Mouse (Mus musculus): Measurements from ENCODE around the gene Gm14412. TPM values are rescaled to one million over a fixed set of nuclear protein-coding genes. Genes with fewer than 3 reads are reported as not detected.
"Not testable (repeated sequence)": the region's sequence is repeated elsewhere in the genome, so short reads cannot be mapped to it uniquely, and the experiment has no call there.

Gene Gm14412
- polyA plus RNA-seq (2014; fragmentation: Nextera tagmentation; extraction: Ambion mirVana), result 0.28 TPM in 1 of 2 replicates, not detected in the other

GRCm38 (mm10) chr2:177324257-177324733 lies at the start of gene Gm14412:
Gm14412 (minus strand) TSS chr2:177324307.
- H3K4me1 ChIP-seq (replicated peaks; ENCODE audit: control insufficient read depth, insufficient read depth, low read length); ATAC-seq (replicated peaks; ENCODE audit: low FRiP score); H3K4me3 ChIP-seq (ENCODE audit: low read depth, low read length); H3K9ac ChIP-seq (ENCODE audit: low read length); H3K4me2 ChIP-seq (ENCODE audit: low read depth, low read length, severe bottlenecking); H3K27ac ChIP-seq (ENCODE audit: low read depth, low read length); H3K36me3 ChIP-seq (ENCODE audit: control insufficient read depth, insufficient read depth, low read length); H3K9me3 ChIP-seq (ENCODE audit: control insufficient read depth, low read length); H3K27me3 ChIP-seq (ENCODE audit: control insufficient read depth, insufficient read depth, low read length); DNase-seq (ENCODE audit: low spot score): not testable (repeated sequence)
- 85% methylated on average over 2 of the region's 2 CpGs for WGBS

DNA sequence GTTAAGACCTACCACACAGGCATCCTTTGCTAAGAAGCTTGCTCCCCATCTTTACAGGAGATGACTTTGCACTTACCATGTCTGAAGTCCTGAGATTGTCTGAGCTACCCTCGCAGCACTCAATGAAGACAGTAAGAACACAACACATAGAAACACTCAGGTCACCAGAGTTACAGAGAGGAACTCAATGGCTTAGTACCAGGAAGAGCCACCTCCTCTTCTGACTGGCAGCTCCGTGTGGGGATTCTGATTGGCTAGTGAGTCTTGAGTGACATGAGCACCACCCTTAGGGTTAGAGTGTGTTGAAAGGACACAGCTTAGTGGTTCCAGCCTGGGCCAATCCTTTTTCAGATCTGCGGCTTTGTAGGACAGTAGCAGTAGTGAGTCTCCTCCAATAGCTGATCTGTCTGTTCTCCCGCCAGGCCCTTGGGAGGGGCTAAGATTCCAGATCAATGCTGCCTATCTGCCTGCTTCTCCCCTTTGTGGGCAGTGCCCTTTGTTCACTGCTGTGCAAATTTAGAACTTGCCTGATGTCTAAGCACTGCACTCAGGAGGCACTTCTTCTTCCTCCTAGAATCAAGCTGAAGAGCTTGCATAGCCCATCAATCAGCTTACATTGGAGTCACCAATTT lies 5.7 kb upstream of the Gm14412 start:
- 90% methylated on average over 4 of the region's 4 CpGs for WGBS
- not testable (repeated sequence) for H3K4me2 ChIP-seq (ENCODE audit: low read depth, low read length, severe bottlenecking); H3K9ac ChIP-seq (ENCODE audit: low read length); DNase-seq (ENCODE audit: low spot score); ATAC-seq (replicated peaks; ENCODE audit: low FRiP score); H3K27me3 ChIP-seq (ENCODE audit: control insufficient read depth, insufficient read depth, low read length); H3K4me1 ChIP-seq (replicated peaks; ENCODE audit: control insufficient read depth, insufficient read depth, low read length); H3K4me3 ChIP-seq (ENCODE audit: low read depth, low read length); H3K27ac ChIP-seq (ENCODE audit: low read depth, low read length); H3K9me3 ChIP-seq (ENCODE audit: control insufficient read depth, low read length); H3K36me3 ChIP-seq (ENCODE audit: control insufficient read depth, insufficient read depth, low read length)

DNA sequence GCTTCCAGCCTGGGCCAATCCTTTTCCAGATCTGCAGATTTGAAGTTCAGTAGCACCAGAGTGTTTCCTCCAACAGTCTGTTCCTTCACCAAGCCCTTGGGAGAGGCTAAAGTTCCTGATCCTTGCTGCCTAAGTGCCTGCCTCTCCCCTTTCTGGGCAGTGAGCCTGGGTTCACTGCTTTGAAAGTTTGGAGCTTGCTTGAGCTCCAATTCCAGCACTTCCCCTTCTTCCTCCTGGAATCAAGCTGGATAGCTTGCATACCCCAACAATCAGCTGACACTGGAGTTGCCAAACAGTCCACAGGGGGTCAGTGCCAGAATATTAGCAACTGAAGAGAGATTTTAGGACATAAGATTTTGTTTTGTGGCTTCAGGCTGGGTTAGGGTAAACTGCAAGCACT lies 2.7 kb downstream of the Gm14412 start:
- H3K36me3 ChIP-seq (ENCODE audit: control insufficient read depth, insufficient read depth, low read length); H3K4me3 ChIP-seq (ENCODE audit: low read depth, low read length); H3K9ac ChIP-seq (ENCODE audit: low read length); H3K27me3 ChIP-seq (ENCODE audit: control insufficient read depth, insufficient read depth, low read length); H3K4me1 ChIP-seq (replicated peaks; ENCODE audit: control insufficient read depth, insufficient read depth, low read length); H3K4me2 ChIP-seq (ENCODE audit: low read depth, low read length, severe bottlenecking); H3K9me3 ChIP-seq (ENCODE audit: control insufficient read depth, low read length); DNase-seq (ENCODE audit: low spot score); ATAC-seq (replicated peaks; ENCODE audit: low FRiP score); H3K27ac ChIP-seq (ENCODE audit: low read depth, low read length): not testable (repeated sequence)

- H3K4me1 ChIP-seq (replicated peaks; ENCODE audit: control insufficient read depth, insufficient read depth, low read length); ATAC-seq (replicated peaks; ENCODE audit: low FRiP score); H3K9ac ChIP-seq (ENCODE audit: low read length); H3K4me2 ChIP-seq (ENCODE audit: low read depth, low read length, severe bottlenecking); H3K27ac ChIP-seq (ENCODE audit: low read depth, low read length); H3K9me3 ChIP-seq (ENCODE audit: control insufficient read depth, low read length); H3K27me3 ChIP-seq (ENCODE audit: control insufficient read depth, insufficient read depth, low read length); H3K4me3 ChIP-seq (ENCODE audit: low read depth, low read length); H3K36me3 ChIP-seq (ENCODE audit: control insufficient read depth, insufficient read depth, low read length): not testable (repeated sequence)
- WGBS, result 65% methylated on average over 2 of the region's 2 CpGs
- peak; percentile 46 for DNase-seq (ENCODE audit: low spot score)
Measured at GRCm38 (mm10) chr2:177320786-177321320, 3.3 kb downstream of the Gm14412 start.

GRCm38 (mm10) chr2:177318996-177319395 lies 5.1 kb downstream of the Gm14412 start:
- H3K9ac ChIP-seq (ENCODE audit: low read length), result no peak overlapping the region
- no peaks in the 10 kb centered on the region for H3K36me3 ChIP-seq (ENCODE audit: control insufficient read depth, insufficient read depth, low read length)
- H3K4me3 ChIP-seq (ENCODE audit: low read depth, low read length), result no peak overlapping the region
- 79% methylated on average over 1 of the region's 1 CpGs for WGBS
- DNase-seq (ENCODE audit: low spot score) (no peak), ATAC-seq (replicated peaks; ENCODE audit: low FRiP score) (no peak)
- no peak overlapping the region for H3K4me2 ChIP-seq (ENCODE audit: low read depth, low read length, severe bottlenecking)
- no peak overlapping the region for H3K27ac ChIP-seq (ENCODE audit: low read depth, low read length)
- no peaks in the 10 kb centered on the region for H3K4me1 ChIP-seq (replicated peaks; ENCODE audit: control insufficient read depth, insufficient read depth, low read length)
- H3K27me3 ChIP-seq (ENCODE audit: control insufficient read depth, insufficient read depth, low read length), result no peaks in the 10 kb centered on the region
- no peaks in the 10 kb centered on the region for H3K9me3 ChIP-seq (ENCODE audit: control insufficient read depth, low read length)

DNA sequence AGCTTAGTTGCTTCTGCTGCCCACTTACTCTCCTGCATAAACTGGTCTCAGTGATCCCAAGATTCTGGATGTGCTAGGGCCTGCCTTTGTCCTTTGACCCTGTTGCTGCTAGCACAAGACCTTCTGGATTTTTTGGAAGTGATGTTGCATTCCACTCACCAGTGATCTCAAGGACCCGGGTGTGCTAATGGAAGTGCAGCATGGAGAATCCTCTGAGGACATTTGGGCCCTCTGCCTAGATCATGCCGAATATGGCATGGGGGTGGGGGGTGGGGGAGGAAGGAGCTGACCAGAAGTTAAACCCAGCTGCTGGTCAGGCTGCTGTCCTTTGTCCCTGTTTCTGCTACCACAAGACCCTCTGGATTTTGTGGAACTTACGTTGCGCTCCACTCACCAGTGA lies 14.5 kb downstream of the Gm14412 start:
- WGBS, result 86% methylated on average over 4 of the region's 4 CpGs
- not testable (repeated sequence) for H3K9ac ChIP-seq (ENCODE audit: low read length); H3K4me1 ChIP-seq (replicated peaks; ENCODE audit: control insufficient read depth, insufficient read depth, low read length); H3K27me3 ChIP-seq (ENCODE audit: control insufficient read depth, insufficient read depth, low read length); ATAC-seq (replicated peaks; ENCODE audit: low FRiP score); DNase-seq (ENCODE audit: low spot score); H3K9me3 ChIP-seq (ENCODE audit: control insufficient read depth, low read length); H3K4me2 ChIP-seq (ENCODE audit: low read depth, low read length, severe bottlenecking); H3K36me3 ChIP-seq (ENCODE audit: control insufficient read depth, insufficient read depth, low read length); H3K4me3 ChIP-seq (ENCODE audit: low read depth, low read length); H3K27ac ChIP-seq (ENCODE audit: low read depth, low read length)

- not testable (repeated sequence) for H3K27me3 ChIP-seq (ENCODE audit: control insufficient read depth, insufficient read depth, low read length); DNase-seq (ENCODE audit: low spot score); H3K9ac ChIP-seq (ENCODE audit: low read length); H3K9me3 ChIP-seq (ENCODE audit: control insufficient read depth, low read length); H3K4me1 ChIP-seq (replicated peaks; ENCODE audit: control insufficient read depth, insufficient read depth, low read length); H3K4me3 ChIP-seq (ENCODE audit: low read depth, low read length); H3K36me3 ChIP-seq (ENCODE audit: control insufficient read depth, insufficient read depth, low read length); H3K27ac ChIP-seq (ENCODE audit: low read depth, low read length); ATAC-seq (replicated peaks; ENCODE audit: low FRiP score); H3K4me2 ChIP-seq (ENCODE audit: low read depth, low read length, severe bottlenecking)
- no CpG with 5 or more reads among the region's 2 CpGs for WGBS
Measured at GRCm38 (mm10) chr2:177304980-177305379, 19.1 kb downstream of the Gm14412 start.

GRCm38 (mm10) chr2:177283701-177284100 lies 40.4 kb downstream of the Gm14412 start:
- WGBS, result 28% methylated on average over 3 of the region's 3 CpGs

GRCm38 (mm10) chr2:177277754-177278153 lies 46.4 kb downstream of the Gm14412 start:
- not testable (repeated sequence) for H3K4me1 ChIP-seq (replicated peaks; ENCODE audit: control insufficient read depth, insufficient read depth, low read length); ATAC-seq (replicated peaks; ENCODE audit: low FRiP score); H3K9me3 ChIP-seq (ENCODE audit: control insufficient read depth, low read length); DNase-seq (ENCODE audit: low spot score); H3K27me3 ChIP-seq (ENCODE audit: control insufficient read depth, insufficient read depth, low read length); H3K4me3 ChIP-seq (ENCODE audit: low read depth, low read length); H3K9ac ChIP-seq (ENCODE audit: low read length); H3K27ac ChIP-seq (ENCODE audit: low read depth, low read length); H3K4me2 ChIP-seq (ENCODE audit: low read depth, low read length, severe bottlenecking); H3K36me3 ChIP-seq (ENCODE audit: control insufficient read depth, insufficient read depth, low read length)
- WGBS, result 71% methylated on average over 1 of the region's 2 CpGs

More at GRCm38 (mm10) chr2:177283701-177284100, 40.4 kb downstream of the Gm14412 start:
- not testable (repeated sequence) for H3K4me3 ChIP-seq (ENCODE audit: low read depth, low read length); DNase-seq (ENCODE audit: low spot score); ATAC-seq (replicated peaks; ENCODE audit: low FRiP score); H3K4me2 ChIP-seq (ENCODE audit: low read depth, low read length, severe bottlenecking); H3K9ac ChIP-seq (ENCODE audit: low read length); H3K36me3 ChIP-seq (ENCODE audit: control insufficient read depth, insufficient read depth, low read length); H3K27ac ChIP-seq (ENCODE audit: low read depth, low read length); H3K9me3 ChIP-seq (ENCODE audit: control insufficient read depth, low read length); H3K4me1 ChIP-seq (replicated peaks; ENCODE audit: control insufficient read depth, insufficient read depth, low read length); H3K27me3 ChIP-seq (ENCODE audit: control insufficient read depth, insufficient read depth, low read length)
